Mouse (Mus musculus) olfactory bulb, adult 2 months (tissue): Measurements from ENCODE around the gene Setd5. TPM values are rescaled to one million over a fixed set of nuclear protein-coding genes. Genes with fewer than 3 reads are reported as not detected.
A peak's percentile ranks its signal among the peaks of the same experiment; 100 is the strongest.

Experiments
- H3K27ac ChIP-seq: fragments of 200-500 bp; 2 replicates; pipeline ENCODE4 v1.5.1; 2012; ENCODE audit warnings: low read depth, low read length; ENCODE audit not compliant: insufficient read depth
- H3K4me1 ChIP-seq: fragments of 200-500 bp; 2 replicates; pipeline ENCODE4 v1.6.1; 2012; ENCODE audit warnings: low read length; ENCODE audit not compliant: control insufficient read depth, insufficient read depth
- H3K4me3 ChIP-seq: fragments of 200-500 bp; 2 replicates; pipeline ENCODE4 v1.5.1; 2012; ENCODE audit warnings: mild to moderate bottlenecking, low read depth, low read length, moderate library complexity; ENCODE audit not compliant: insufficient read depth
- CTCF ChIP-seq: fragments of 200-500 bp; IDR thresholded peaks from 2 replicates; pipeline ENCODE4 v1.5.1; 2012; ENCODE audit warnings: low read depth, mild to moderate bottlenecking, low read length, moderate library complexity; ENCODE audit not compliant: insufficient read depth
- POLR2A ChIP-seq: fragments of 200-500 bp; IDR thresholded peaks from 2 replicates; pipeline ENCODE4 v1.6.1; 2012; ENCODE audit warnings: mild to moderate bottlenecking, low read depth, low read length, moderate library complexity; ENCODE audit not compliant: insufficient read depth
- WGBS: fragments of 180-500 bp; shearing (Covaris S2); methylation state at CpG from one replicate; pipeline ENCODE4 v1.1.7; 2018; 5-methylcytosine and 5-hydroxymethylcytosine counted together
- polyA plus RNA-seq: library from polyadenylated mRNA; stranded (reverse); fragments of >200 nt; gene quantifications from 2 replicates; pipeline ENCODE4 v1.2.4, GENCODE M21; 2012; ENCODE audit warnings: low replicate concordance; ENCODE audit not compliant: missing spikeins, insufficient read depth, insufficient read length

The Setd5 gene
- polyA plus RNA-seq, 1 experiment, result 314 TPM

DNA sequence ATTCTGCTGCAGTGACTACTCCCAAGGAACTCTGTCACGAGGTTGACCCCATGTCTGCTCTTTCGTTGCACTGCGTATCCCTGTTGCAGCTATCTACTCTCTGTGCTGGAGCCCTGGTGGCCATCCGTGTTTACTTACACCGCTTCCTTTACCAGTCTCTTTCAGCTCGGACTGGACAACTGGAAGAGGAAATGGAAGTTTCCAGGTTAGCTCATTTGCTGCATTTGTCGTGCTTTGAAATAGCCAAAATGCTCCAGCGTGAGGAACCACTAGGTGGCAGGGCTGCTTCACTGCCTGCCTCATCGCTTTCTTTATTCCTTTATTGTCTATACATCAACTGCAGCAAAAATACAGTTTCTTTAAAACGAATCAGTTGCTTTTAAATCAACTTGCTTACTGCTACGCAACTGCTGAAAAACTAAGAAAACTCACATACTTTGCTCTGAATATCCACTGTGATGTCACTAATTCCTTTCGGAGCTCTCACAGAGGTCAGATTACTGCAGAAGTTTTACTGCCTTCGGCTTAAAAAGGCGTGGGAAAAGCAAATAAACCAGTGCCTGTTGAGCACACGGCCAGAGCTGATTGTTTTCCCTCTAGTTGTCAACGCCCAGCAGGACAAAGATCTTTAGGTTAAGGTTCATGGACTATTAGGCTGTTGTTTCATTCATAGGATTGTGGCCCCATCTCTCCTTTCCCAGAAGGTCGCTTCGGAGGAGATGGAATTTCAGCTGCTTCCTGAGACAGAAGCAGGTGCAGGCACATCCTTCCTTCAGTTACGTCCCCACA lies 39.0 kb upstream of the Setd5 start:
- no peak overlapping the region for H3K4me3 ChIP-seq

DNA sequence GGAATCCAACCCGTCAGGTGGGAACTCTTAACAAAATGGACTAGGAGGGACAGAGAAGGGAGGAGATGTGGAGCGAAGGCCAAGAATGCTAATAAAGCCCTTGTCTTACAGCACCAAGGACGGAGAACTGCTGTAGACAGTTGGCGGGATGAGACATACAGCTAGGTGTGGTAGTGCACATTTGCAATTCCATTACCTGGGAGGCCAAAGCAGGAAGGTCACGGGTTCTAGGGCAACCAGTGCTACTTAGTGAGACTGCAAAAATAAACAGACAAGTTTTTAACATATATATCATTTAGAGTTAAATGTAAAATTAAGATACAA lies 38.5 kb upstream of the Setd5 start:
- TF ChIP-seq CTCF, result no peak
- TF ChIP-seq POLR2A, result no peak
- no peak overlapping the region for H3K27ac ChIP-seq

More for the DNA sequence above, 39.0 kb upstream of the Setd5 start:
- 10% methylated on average over 19 of the region's 19 CpGs for WGBS
- Histone ChIP-seq H3K27ac (no peak overlapping the region), H3K4me1 (peaks cover 3% of the 10 kb centered on the region; the same call in 1 of the 2 replicates)
- TF ChIP-seq CTCF (0 out of 2 replicates have a peak, but pooled peaks have one; percentile 4), POLR2A (no peak)

DNA sequence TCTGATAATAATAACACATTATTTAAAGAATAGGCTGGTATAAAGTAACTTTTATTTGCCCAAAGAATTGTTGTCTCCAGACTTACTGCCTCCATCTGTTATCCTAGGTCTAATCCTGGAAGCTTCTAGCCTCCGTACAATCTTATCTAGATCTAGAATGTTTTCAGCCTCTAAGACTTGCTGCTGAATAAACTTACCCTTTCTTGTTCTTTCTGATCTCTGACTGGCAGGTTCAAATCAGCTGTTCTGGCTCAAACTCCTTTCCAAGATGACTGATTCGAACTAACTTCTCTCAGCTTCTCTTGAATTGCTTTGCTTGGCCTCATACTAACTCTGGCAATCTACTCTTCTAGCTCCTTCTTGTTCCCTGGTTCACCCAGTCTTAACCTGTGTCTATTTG lies 36.8 kb upstream of the Setd5 start:
- H3K27ac ChIP-seq, result no peak overlapping the region
- peaks cover 9% of the 10 kb centered on the region for H3K4me1 ChIP-seq
- 87% methylated on average over 2 of the region's 2 CpGs for WGBS
- no peak for TF ChIP-seq CTCF
- no peak for TF ChIP-seq POLR2A
- H3K4me3 ChIP-seq, result no peak overlapping the region

More for the DNA sequence above, 38.5 kb upstream of the Setd5 start:
- 60% methylated on average over 5 of the region's 5 CpGs for WGBS
- H3K4me1 ChIP-seq, result peaks cover 3% of the 10 kb centered on the region; the same call in 1 of the 2 replicates
- H3K4me3 ChIP-seq, result no peak overlapping the region

DNA sequence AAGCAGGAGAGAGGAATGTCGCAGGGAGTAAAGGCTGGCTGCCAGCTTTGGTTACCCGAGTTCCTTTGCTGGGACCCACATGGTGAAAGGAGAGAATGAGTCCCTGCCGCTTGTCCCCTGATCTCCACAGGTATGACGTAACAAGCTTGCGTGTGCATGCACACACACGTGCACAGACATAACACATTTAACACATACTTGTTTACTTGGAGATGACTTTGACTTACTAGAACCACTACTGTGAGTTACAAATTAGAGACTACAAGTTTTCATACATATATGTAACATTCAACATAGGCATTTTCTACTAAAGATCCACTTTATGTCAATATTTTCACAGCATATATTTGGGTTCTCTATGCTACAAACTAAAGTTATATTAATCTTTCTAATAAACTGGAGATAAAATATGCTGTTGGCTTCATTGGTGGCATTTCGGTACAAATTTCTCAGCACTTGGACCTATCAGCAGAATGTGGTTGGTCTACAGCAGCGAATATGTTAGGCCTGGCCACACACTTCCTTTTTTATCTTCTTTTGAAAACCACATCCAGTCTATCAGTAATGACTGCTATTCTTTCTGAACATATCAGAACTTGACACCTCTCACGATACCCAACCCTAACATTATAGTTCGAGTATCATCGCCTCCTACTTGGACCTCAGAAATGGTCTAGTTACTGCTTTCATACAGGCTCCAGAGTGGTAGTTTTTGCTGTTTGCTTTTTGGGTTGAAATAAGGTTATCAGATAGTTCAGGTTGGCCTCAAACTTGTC lies 35.8 kb upstream of the Setd5 start:
- H3K4me3 ChIP-seq, result no peak overlapping the region
- peaks cover 11% of the 10 kb centered on the region for H3K4me1 ChIP-seq
- WGBS, result 87% methylated on average over 11 of the region's 11 CpGs
- TF ChIP-seq POLR2A, result no peak
- TF ChIP-seq CTCF, result no peak
- no peak overlapping the region for H3K27ac ChIP-seq

DNA sequence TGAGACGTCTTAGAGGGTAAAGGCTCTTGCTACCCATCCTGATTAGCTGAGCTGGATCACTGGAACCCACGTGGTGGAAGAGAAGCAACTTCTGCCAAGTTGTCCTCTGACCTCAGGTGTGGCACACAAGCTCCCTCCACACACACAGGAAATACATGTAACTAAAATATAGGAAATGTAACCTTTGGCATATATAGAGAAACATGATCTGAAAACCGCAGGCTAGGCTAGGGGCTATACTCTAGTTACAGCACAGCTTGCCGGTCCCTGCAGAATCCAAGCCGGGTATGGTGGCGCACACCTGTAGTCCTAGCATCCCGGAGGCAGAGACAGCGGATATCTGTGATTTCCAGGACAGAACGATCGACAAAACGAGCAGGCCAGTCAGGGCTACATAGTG lies 31.6 kb upstream of the Setd5 start:
- TF ChIP-seq CTCF (no peak), POLR2A (no peak)
- Histone ChIP-seq H3K4me1 (peaks cover 11% of the 10 kb centered on the region), H3K27ac (peak overlapping the region; percentile 81), H3K4me3 (peak overlapping the region; percentile 76)
- WGBS, result under 1% methylated on average over 11 of the region's 11 CpGs

- Histone ChIP-seq H3K4me1 (peaks cover 11% of the 10 kb centered on the region), H3K4me3 (peak within 1 kb of the TSS; percentile 88), H3K27ac (peak within 1 kb of the TSS; percentile 81)
- under 1% methylated on average over 59 of the region's 59 CpGs for WGBS
- TF ChIP-seq CTCF, result no peak
- TF ChIP-seq POLR2A, result peak; percentile 80
Observed at GRCm38 (mm10) chr6:113046041-113046975, 30.9 kb upstream of the Setd5 start, which contains the start of gene Thumpd3. Gene Thumpd3, plus strand, starts transcription at chr6:113046225.

DNA sequence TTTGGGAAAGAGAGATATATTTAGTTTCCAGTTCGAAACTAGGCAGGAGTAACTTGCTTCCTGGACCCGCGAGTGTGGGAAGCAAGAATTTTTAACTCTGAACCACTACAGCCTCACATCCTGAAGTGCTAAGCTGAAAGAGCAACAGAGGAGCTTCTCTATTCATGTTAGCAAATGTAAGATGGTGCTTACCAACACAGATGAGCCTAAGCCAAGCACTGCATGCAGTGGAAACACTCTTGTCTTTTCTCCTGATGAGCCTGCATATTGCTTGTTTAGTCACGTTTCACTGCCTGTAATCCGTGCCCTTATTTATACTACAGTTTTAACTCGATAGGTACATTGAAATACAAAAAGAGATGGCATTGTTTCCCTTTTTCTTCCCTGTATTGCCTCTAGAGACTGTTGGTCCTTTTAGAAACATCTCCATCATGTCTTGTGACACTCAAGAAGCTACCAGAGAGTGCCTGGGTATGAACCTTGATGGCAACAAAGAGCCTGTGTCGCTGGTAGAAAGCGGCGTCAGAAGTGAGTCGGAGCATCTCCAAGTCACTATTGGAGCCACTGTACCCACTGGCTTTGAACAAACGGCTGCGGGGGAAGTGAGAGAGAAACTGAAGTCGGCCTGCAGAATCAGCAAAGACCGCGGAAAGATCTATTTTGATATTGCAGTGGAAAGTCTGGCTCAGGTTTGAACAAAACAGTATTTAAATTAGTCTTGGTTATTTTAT lies 30.0 kb upstream of the Setd5 start:
- WGBS, result 54% methylated on average over 15 of the region's 15 CpGs

DNA sequence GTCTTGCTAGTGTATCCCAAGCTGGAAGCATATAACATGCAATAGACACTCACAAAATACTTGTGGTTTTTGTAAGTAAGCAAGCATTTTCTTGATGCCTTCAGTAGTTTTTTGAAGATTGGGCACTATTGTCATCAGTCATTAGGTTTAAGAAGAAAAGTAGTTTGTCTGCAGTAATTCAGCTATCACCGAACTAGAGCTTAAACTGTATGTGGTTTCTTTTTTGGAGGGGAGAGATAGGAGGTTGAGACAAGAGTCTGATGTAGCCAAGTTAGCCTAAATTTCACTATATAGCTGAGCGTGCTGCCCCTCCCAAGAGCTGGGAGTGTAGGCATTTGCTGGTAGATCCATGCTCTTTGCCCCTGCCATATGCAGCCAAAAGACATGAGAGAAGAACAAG lies 28.8 kb upstream of the Setd5 start:
- H3K4me3 ChIP-seq, result no peak overlapping the region
- no peak overlapping the region for H3K27ac ChIP-seq
- WGBS, result 98% methylated on average over 2 of the region's 2 CpGs
- H3K4me1 ChIP-seq, result peaks cover 11% of the 10 kb centered on the region
- TF ChIP-seq POLR2A, result no peak
- no peak for TF ChIP-seq CTCF

More for the DNA sequence above, 30.0 kb upstream of the Setd5 start:
- Histone ChIP-seq H3K4me3 (no peak overlapping the region), H3K4me1 (peaks cover 11% of the 10 kb centered on the region), H3K27ac (no peak overlapping the region)
- TF ChIP-seq POLR2A (no peak), CTCF (no peak)
